ENCODE assay signal across 42 mouse cellular contexts in genomic region chr9:21862181-21862580, GRCm38 (mm10). TPM values are rescaled to one million over a fixed set of nuclear protein-coding genes. Genes with fewer than 3 reads are reported as not detected.
"Had no signal": no experiment of that assay in that cellular context is flagged by ENCODE, and none has a peak within 500 bp of the region (broad histone marks: within the 10 kb centered on the region; RNA-seq: fewer than 3 reads in every experiment).

No protein-coding gene starts in this region.

- H3K4me1 ChIP-seq: heart, embryonic 12.5 days; hindbrain, embryonic 12.5 days; hindbrain, embryonic 13.5 days; hindbrain, embryonic 15.5 days; intestine, embryonic 15.5 days had no signal

- DNase-seq: heart, postnatal 10 days; heart, postnatal 14 days; heart, postnatal 36 days; heart, postnatal 4 days; kidney, adult 11 months; kidney, adult 18-20 months; kidney, adult 2 months; kidney, adult 8-10 months; kidney, adult 9 months; kidney, postnatal 10 days; kidney, postnatal 14 days; kidney, postnatal 25 days; kidney, postnatal 36 days; kidney, postnatal 4 days; layer of hippocampus, adult 9-11 months; layer of hippocampus, postnatal 36 days had no signal

- H3K27me3 ChIP-seq: heart, embryonic 12.5 days; heart, embryonic 13.5 days; heart, embryonic 15.5 days; hindbrain, embryonic 13.5 days; hindbrain, embryonic 15.5 days; intestine, embryonic 15.5 days; kidney, embryonic 15.5 days had no signal

- H3K36me3 ChIP-seq: heart, embryonic 12.5 days; heart, embryonic 13.5 days; heart, embryonic 15.5 days; hindbrain, embryonic 10.5 days; hindbrain, embryonic 12.5 days; hindbrain, embryonic 13.5 days; hindbrain, embryonic 15.5 days; intestine, embryonic 15.5 days; kidney, embryonic 15.5 days had no signal

- H3K4me2 ChIP-seq: heart, embryonic 12.5 days; heart, embryonic 13.5 days; heart, embryonic 15.5 days; hindbrain, embryonic 12.5 days; hindbrain, embryonic 13.5 days; hindbrain, embryonic 14.5 days; hindbrain, embryonic 15.5 days; intestine, embryonic 15.5 days; kidney, embryonic 15.5 days had no signal

- H3K9me3 ChIP-seq: heart, embryonic 12.5 days; heart, embryonic 15.5 days; hindbrain, embryonic 12.5 days; hindbrain, embryonic 15.5 days; intestine, embryonic 15.5 days; kidney, embryonic 15.5 days had no signal

- H3K4me3 ChIP-seq: heart, embryonic 12.5 days; heart, embryonic 13.5 days; heart, embryonic 15.5 days; hindbrain, embryonic 10.5 days; hindbrain, embryonic 12.5 days; hindbrain, embryonic 13.5 days; hindbrain, embryonic 15.5 days; intestine, embryonic 15.5 days; kidney, embryonic 15.5 days; layer of hippocampus, adult 2 months; left cerebral cortex, adult 2 months had no signal

- ATAC-seq: hindbrain, embryonic 16.5 days; hindbrain, postnatal 0 days; inflammation-experienced regulatory T-cells, adult 6 months; intestine, embryonic 15.5 days; intestine, embryonic 16.5 days; intestine, postnatal 0 days had no signal

- H3K9ac ChIP-seq: heart, embryonic 12.5 days; heart, embryonic 13.5 days; heart, embryonic 15.5 days; hindbrain, embryonic 12.5 days; hindbrain, embryonic 13.5 days; hindbrain, embryonic 14.5 days; hindbrain, embryonic 15.5 days; intestine, embryonic 15.5 days; kidney, embryonic 15.5 days had no signal

- H3K27ac ChIP-seq: heart, embryonic 13.5 days; heart, embryonic 15.5 days; hindbrain, embryonic 10.5 days; hindbrain, embryonic 12.5 days; hindbrain, embryonic 13.5 days; hindbrain, embryonic 14.5 days; hindbrain, embryonic 15.5 days; hindbrain, postnatal 0 days; intestine, embryonic 15.5 days; kidney, embryonic 15.5 days; kidney, postnatal 0 days; layer of hippocampus, adult 2 months; left cerebral cortex, adult 2 months had no signal

RNA-seq across cellular contexts. Expression of gene Angptl8, which starts 26.9 kb away (rescaled TPM):
- total RNA-seq: heart, postnatal 14 days; heart, postnatal 25 days; heart, postnatal 36 days; heart, postnatal 4 days; hematopoietic stem cell, adult 5-6 weeks; hindbrain, postnatal 0 days; layer of hippocampus, adult 18-20 months; layer of hippocampus, adult 2 months; layer of hippocampus, adult 8-10 months; layer of hippocampus, postnatal 10 days; layer of hippocampus, postnatal 14 days; layer of hippocampus, postnatal 25 days; layer of hippocampus, postnatal 36 days; left cerebral cortex, adult 2 months; left cerebral cortex, adult 8-10 months had no signal
- polyA plus RNA-seq: inflammation-experienced regulatory T-cells, adult 6 months had no signal
